Mouse (Mus musculus): ENCODE data around the gene Atp6v0a2.

Gene Atp6v0a2

GRCm38 (mm10) chr5:124636694-124637093 lies 8.3 kb downstream of the Atp6v0a2 start:
- DNase-seq (ENCODE audit: low read depth, low spot score) = no peak

GRCm38 (mm10) chr5:124637300-124637699 lies 8.9 kb downstream of the Atp6v0a2 start:
- DNase-seq (ENCODE audit: low read depth, low spot score) = peak; percentile 64

DNA sequence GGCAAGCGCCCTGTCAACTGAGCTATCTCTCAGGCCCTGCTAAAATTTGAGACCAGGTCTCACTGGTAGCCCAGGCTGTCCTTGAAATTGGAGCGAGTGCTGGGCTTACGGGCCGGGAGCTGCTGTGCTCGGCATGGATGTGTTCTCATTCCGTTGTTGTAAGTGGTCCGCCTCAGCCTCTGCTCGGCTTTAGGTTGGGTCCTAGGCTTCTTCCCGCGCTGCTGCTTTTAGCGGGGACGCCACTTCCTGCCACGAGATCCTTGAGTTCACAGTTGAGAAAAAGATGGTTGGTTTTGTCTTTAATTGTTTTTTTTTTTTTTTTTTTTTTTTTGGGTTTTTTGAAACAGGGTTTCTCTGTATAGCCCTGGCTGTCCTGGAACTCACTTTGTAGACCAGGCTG lies 9.5 kb downstream of the Atp6v0a2 start:
- no peak for DNase-seq (ENCODE audit: low read depth, low spot score)

GRCm38 (mm10) chr5:124713741-124714140 lies 85.4 kb downstream of the Atp6v0a2 start:
- DNase-seq (ENCODE audit: low read depth, low spot score) = peak; percentile 86

DNA sequence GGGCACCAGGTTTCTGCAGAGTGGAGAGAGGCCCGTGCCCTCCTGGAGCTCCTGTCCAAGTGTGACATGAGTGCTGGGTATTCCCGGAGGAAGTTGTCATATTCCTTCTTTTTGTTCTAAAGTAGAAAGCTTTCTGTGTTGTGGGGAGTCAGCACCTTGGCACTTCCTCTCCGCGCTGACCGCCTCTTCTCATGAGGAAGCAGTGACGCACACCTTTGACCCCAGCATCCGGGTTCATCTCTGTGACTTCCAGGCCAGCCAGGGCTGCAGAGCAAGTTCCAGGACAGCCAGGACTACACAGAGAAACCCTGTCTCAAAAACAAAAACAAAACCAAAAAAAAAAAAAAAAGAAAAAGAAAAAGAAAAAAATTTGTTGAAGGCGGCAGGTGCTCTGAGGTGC lies 86.8 kb downstream of the Atp6v0a2 start:
- no peak for DNase-seq (ENCODE audit: low read depth, low spot score)

- no peak for DNase-seq (ENCODE audit: low read depth, low spot score)
Measured at GRCm38 (mm10) chr5:124717969-124718368, 89.6 kb downstream of the Atp6v0a2 start.

GRCm38 (mm10) chr5:124718396-124718795 lies 90.0 kb downstream of the Atp6v0a2 start:
- no peak for DNase-seq (ENCODE audit: low read depth, low spot score)

- DNase-seq (ENCODE audit: low read depth, low spot score) = no peak
Measured at GRCm38 (mm10) chr5:124723125-124723524, 94.7 kb downstream of the Atp6v0a2 start.

GRCm38 (mm10) chr5:124724997-124725396 lies 96.6 kb downstream of the Atp6v0a2 start, which contains the start of gene Dnah10:
TSS of gene Dnah10 (plus strand) at chr5:124725085.
- DNase-seq (ENCODE audit: low read depth, low spot score) = peak; percentile 62

DNA sequence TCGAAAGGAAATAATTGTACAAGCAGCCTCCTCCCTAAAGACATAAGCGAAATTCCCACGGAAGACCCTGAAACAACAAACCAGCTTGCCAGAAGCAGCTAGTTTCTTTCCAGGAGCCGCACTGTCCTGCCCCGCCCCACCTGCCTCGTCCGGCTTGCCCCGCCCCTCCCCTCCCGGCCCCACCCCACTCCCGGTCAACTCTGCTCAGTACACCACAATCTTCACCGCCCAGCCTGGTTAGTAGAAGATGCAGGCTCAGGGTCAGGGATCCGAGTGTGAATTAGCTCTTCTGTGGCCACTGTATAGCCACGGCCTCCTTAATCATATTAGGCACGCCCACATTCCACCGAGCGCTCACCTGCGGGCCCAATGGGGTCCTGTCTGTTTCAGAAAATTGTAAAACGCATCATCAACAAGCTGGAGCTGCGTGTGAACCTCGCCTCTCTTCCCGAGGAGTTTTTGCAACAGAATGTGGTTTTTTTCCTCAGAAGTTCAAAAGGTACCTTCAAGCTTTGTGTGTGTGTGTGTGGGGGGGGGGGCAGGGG lies 101.4 kb downstream of the Atp6v0a2 start:
- DNase-seq (ENCODE audit: low read depth, low spot score) = peak; percentile 33

- DNase-seq (ENCODE audit: low read depth, low spot score) = peak; percentile 53
Measured at GRCm38 (mm10) chr5:124733961-124734360, 105.6 kb downstream of the Atp6v0a2 start.

DNA sequence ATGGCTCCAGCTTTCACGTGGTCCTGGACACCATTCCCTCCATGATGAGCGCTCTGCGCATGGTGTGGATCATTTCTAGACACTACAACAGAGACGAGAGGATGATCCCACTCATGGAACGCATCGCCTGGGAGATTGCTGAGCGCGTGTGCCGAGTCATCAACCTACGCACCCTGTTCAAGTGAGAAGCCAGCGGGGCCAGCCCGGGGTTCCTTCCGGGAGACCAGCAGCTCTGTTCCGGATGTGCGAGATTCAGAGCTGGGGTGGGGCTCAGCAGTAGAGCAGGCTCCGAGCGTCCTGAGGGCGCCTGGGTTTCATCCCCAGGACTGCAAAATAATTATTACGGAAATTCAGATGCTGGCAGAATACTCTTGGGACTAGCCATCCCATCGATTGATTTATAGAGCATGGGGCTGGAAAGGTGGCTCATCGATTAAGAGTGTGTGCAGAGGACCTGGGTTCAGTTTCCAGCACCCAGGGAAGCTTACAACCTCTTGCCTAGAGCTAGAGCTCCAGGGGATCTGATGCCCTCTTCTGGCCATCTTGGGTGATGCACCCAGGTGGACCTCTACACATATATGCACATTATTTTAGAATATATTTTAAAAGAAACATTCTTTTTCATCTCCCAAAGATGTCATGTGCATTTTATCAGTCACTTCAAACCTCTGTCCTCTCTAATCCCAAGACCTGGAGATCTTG lies 113.7 kb downstream of the Atp6v0a2 start:
- peak; percentile 62 for DNase-seq (ENCODE audit: low read depth, low spot score)

DNA sequence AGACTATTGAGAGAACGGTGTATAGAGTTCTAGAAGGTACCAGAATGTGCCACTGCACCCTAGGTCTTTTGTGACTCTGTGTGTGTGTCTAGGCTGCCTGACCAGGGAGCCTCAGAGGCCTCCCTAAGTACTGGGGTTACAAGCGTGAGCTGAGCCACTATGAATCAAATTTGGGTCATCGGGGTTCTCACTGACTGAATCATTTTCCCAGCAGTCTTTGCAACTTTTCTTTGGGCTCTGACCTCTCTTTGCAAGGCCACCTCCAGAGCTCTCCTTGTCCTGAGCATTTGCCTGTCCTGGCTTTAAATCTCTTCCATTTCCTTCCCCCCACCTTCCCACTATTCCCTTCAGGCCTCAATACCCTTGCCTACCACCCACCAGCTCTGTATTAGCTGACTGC lies 115.5 kb downstream of the Atp6v0a2 start:
- no peak for DNase-seq (ENCODE audit: low read depth, low spot score)

- no peak for DNase-seq (ENCODE audit: low read depth, low spot score)
Measured at GRCm38 (mm10) chr5:124746220-124746619, 117.8 kb downstream of the Atp6v0a2 start.

GRCm38 (mm10) chr5:124748296-124748695 lies 119.9 kb downstream of the Atp6v0a2 start:
- no peak for DNase-seq (ENCODE audit: low read depth, low spot score)

- DNase-seq (ENCODE audit: low read depth, low spot score) = no peak
Measured at GRCm38 (mm10) chr5:124751656-124752055, 123.3 kb downstream of the Atp6v0a2 start.

GRCm38 (mm10) chr5:124761011-124761410 lies 132.6 kb downstream of the Atp6v0a2 start:
- DNase-seq (ENCODE audit: low read depth, low spot score) = peak; percentile 74

DNA sequence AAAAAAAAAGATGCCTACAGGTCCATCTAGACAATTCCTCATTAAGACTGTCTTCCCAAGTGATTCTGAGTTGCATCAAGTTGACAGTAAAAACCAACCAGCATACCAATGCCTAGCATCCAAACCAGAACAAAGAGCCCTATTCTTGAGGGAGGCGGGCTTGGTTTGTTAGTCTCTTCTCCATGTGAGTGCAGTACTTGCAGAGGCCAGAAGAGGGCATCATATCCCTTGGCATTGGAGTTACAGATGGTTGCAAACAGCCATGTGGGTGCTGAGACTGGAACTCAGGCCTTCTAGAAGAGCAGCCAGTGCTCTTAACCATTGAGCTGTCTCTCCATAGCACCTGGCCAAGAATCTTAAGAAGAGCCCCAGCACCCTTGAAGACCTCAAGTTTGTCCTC lies 133.4 kb downstream of the Atp6v0a2 start:
- peak; percentile 67 for DNase-seq (ENCODE audit: low read depth, low spot score)

Data from ZHBTc4 (cell line).